Mouse (Mus musculus) myocyte (in vitro differentiated cells): ENCODE results near the gene Alkal2. TPM values are rescaled to one million over a fixed set of nuclear protein-coding genes. Genes with fewer than 3 reads are reported as not detected.

Experiments used
- H3K27me3 ChIP-seq: one replicate; pipeline ENCODE4 v1.6.1; 2011; ENCODE audit not compliant: control insufficient read depth, insufficient read depth, insufficient read length
- H3K36me3 ChIP-seq: one replicate; pipeline ENCODE4 v1.6.1; 2011; ENCODE audit not compliant: control insufficient read depth, insufficient read depth
- H3K4me2 ChIP-seq: one replicate; pipeline ENCODE4 v1.6.1; 2011; ENCODE audit warnings: low read depth, control low read depth
- H3K4me3 ChIP-seq: one replicate; pipeline ENCODE4 v1.5.1; 2011; ENCODE audit warnings: mild to moderate bottlenecking, control low read depth, moderate library complexity
- H3K79me2 ChIP-seq: one replicate; pipeline ENCODE4 v1.6.1; 2011; ENCODE audit not compliant: control insufficient read depth, insufficient read depth
- H3ac ChIP-seq: one replicate; pipeline ENCODE4 v1.6.1; 2011; ENCODE audit not compliant: control insufficient read depth, insufficient read length
- CEBPB ChIP-seq: IDR thresholded peaks from 2 replicates; pipeline ENCODE4 v1.6.1; 2011; ENCODE audit warnings: mild to moderate bottlenecking, moderate library complexity; ENCODE audit not compliant: poor library complexity, insufficient read depth, severe bottlenecking
- E2F4 ChIP-seq: IDR thresholded peaks from one replicate; pipeline ENCODE4 v1.6.1; 2011; ENCODE audit warnings: mild to moderate bottlenecking, control low read depth, moderate library complexity; ENCODE audit not compliant: insufficient read depth
- MAX ChIP-seq: IDR thresholded peaks from one replicate; pipeline ENCODE4 v1.6.1; 2011; ENCODE audit warnings: low read depth, mild to moderate bottlenecking, control low read depth
- MYOD1 ChIP-seq, 3 experiments: IDR thresholded peaks; one replicate each; pipeline ENCODE4 v1.6.1; 2011; ENCODE audit warnings: control low read depth in 2 of 3, low read depth in 2 of 3, mild to moderate bottlenecking in 2 of 3, moderate library complexity in 1 of 3; ENCODE audit not compliant: insufficient read length in 2 of 3, control insufficient read depth in 1 of 3
- MYOG ChIP-seq, 3 experiments: IDR thresholded peaks; one replicate each; pipeline ENCODE4 v1.6.1; 2011; ENCODE audit warnings: control low read depth in 2 of 3, low read depth in 2 of 3, mild to moderate bottlenecking in 2 of 3; ENCODE audit not compliant: insufficient read length in 2 of 3, control insufficient read depth in 1 of 3, insufficient read depth in 1 of 3
- POLR2A ChIP-seq: IDR thresholded peaks from one replicate; pipeline ENCODE4 v1.6.1; 2011; ENCODE audit warnings: low read depth, mild to moderate bottlenecking, control low read depth, moderate library complexity; ENCODE audit not compliant: insufficient read length
- POLR2AphosphoS2 ChIP-seq: IDR thresholded peaks from one replicate; pipeline ENCODE4 v1.6.1; 2011; ENCODE audit warnings: low read depth, control low read depth; ENCODE audit not compliant: insufficient read length
- REST ChIP-seq: IDR thresholded peaks from one replicate; pipeline ENCODE4 v1.6.1; 2011; ENCODE audit warnings: mild to moderate bottlenecking, control low read depth, moderate library complexity; ENCODE audit not compliant: insufficient read depth, insufficient read length
- SRF ChIP-seq: IDR thresholded peaks from one replicate; pipeline ENCODE4 v1.6.1; 2011; ENCODE audit warnings: low read depth; ENCODE audit not compliant: control insufficient read depth, insufficient read length
- TCF12 ChIP-seq: IDR thresholded peaks from one replicate; pipeline ENCODE4 v1.6.1; 2011; ENCODE audit warnings: mild to moderate bottlenecking, control low read depth; ENCODE audit not compliant: poor library complexity, insufficient read depth, severe bottlenecking
- TCF3 ChIP-seq: IDR thresholded peaks from one replicate; pipeline ENCODE4 v1.6.1; 2011; ENCODE audit warnings: low read depth, control low read depth; ENCODE audit not compliant: insufficient read length
- USF1 ChIP-seq: IDR thresholded peaks from one replicate; pipeline ENCODE4 v1.6.1; 2011; ENCODE audit warnings: low read depth, mild to moderate bottlenecking, control low read depth, moderate library complexity
- polyA plus RNA-seq: library from polyadenylated mRNA; unstranded; fragments of >200 nt; fragmentation: generic; extraction: Trizol; gene quantifications from one replicate; pipeline ENCODE4 v1.2.1, GENCODE M21; 2012; ENCODE audit warnings: missing spikeins

Gene Alkal2
- polyA plus RNA-seq, 1 experiment: not detected

DNA sequence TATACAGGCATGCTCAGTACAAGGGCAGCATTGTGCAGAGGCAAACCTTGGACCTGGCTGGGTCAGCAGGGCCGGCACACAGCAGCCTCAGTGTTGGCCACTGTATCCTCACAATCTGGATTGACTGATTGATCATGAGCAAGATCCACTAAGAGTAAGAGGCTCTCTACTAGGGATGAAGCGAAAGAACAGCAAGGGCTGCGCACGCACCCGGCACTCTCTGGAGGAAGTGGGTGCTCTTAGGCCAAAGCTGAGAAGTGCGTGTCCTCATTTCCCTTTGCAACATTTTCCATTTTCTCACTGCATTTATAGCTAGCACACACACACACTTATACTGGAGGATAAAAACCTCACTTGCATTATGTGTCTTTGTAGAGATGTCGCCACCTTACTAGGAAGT, 7.3 kb downstream of the Alkal2 start:
- Histone ChIP-seq H3K4me2 (no peak overlapping the region), H3K36me3 (no peaks in the 10 kb centered on the region), H3K27me3 (peaks cover 5% of the 10 kb centered on the region), H3ac (no peak overlapping the region), H3K79me2 (no peaks in the 10 kb centered on the region), H3K4me3 (no peak overlapping the region)
- TF ChIP-seq USF1: no peak
- TF ChIP-seq SRF: no peak
- no peak for TF ChIP-seq POLR2A
- no peak for TF ChIP-seq TCF3
- no peak for TF ChIP-seq MYOG (IDR thresholded peaks at IDR 0.05; ENCODE audit: control insufficient read depth in 1 of 3, insufficient read depth in 1 of 3, insufficient read length in 2 of 3, low read depth in 2 of 3)
- no peak for TF ChIP-seq CEBPB
- TF ChIP-seq TCF12: no peak
- TF ChIP-seq MYOD1 (IDR thresholded peaks at IDR 0.05; ENCODE audit: control insufficient read depth in 1 of 3, insufficient read length in 2 of 3, low read depth in 2 of 3): no peak
- no peak for TF ChIP-seq REST

DNA sequence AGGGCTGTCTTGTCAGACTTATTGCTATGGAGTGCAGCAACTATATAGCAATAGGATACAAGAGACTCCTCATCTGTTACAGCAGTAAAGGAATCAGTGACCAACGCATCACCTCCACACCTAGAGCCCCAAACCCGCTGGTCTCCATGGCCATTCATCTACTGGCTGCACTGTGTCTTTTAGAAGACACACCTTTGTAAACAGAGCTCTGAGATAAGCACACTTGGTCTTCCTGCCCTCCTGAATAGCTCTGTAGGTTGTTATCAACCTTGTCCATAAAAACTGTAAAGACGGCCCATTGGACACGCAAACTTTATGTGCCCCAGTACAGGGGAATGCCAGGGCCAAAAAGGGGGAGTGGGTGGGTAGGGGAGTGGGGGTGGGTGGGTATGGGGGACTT, 12.9 kb downstream of the Alkal2 start:
- TF ChIP-seq POLR2AphosphoS2: no peak
- no peak for TF ChIP-seq TCF12
- no peak for TF ChIP-seq MYOG (IDR thresholded peaks at IDR 0.05; ENCODE audit: control insufficient read depth in 1 of 3, insufficient read depth in 1 of 3, insufficient read length in 2 of 3, low read depth in 2 of 3)
- no peak for TF ChIP-seq MYOD1 (IDR thresholded peaks at IDR 0.05; ENCODE audit: control insufficient read depth in 1 of 3, insufficient read length in 2 of 3, low read depth in 2 of 3)
- no peak for TF ChIP-seq TCF3
- TF ChIP-seq REST: no peak
- TF ChIP-seq POLR2A: no peak
- H3K36me3 ChIP-seq: no peaks in the 10 kb centered on the region
- no peaks in the 10 kb centered on the region for H3K27me3 ChIP-seq
- no peak overlapping the region for H3K4me3 ChIP-seq
- no peak overlapping the region for H3ac ChIP-seq
- H3K79me2 ChIP-seq: no peaks in the 10 kb centered on the region
- no peak overlapping the region for H3K4me2 ChIP-seq

DNA sequence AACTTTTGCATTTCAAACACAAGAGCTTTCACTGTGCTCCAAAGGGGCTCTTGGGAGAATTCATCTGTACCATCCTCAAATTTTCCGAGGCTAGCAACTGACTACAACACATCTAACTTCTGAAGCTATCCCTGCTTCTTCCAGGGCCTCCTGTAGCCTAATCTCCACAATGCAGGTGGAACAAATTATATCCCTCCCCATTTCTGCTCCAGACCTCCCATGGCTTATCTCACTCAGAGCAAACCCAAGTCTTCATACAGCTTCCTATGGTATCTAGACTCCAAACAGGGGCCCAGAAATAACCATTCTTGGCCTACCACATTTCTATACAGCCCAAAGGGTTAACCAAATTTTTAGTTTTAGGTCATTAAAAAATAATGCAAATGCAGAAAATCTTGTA, 24.5 kb downstream of the Alkal2 start:
- Histone ChIP-seq H3K79me2 (peaks cover 44% of the 10 kb centered on the region), H3K27me3 (no peaks in the 10 kb centered on the region), H3K4me2 (no peak overlapping the region), H3K36me3 (no peaks in the 10 kb centered on the region), H3K4me3 (no peak overlapping the region), H3ac (no peak overlapping the region)
- TF ChIP-seq POLR2A: no peak
- no peak for TF ChIP-seq REST
- TF ChIP-seq SRF: no peak
- no peak for TF ChIP-seq E2F4
- TF ChIP-seq POLR2AphosphoS2: no peak
- TF ChIP-seq MYOG (IDR thresholded peaks at IDR 0.05; ENCODE audit: control insufficient read depth in 1 of 3, insufficient read depth in 1 of 3, insufficient read length in 2 of 3, low read depth in 2 of 3): no peak
- no peak for TF ChIP-seq CEBPB
- TF ChIP-seq USF1: no peak
- TF ChIP-seq TCF12: no peak
- no peak for TF ChIP-seq MYOD1 (IDR thresholded peaks at IDR 0.05; ENCODE audit: control insufficient read depth in 1 of 3, insufficient read length in 2 of 3, low read depth in 2 of 3)
- TF ChIP-seq TCF3: no peak

DNA sequence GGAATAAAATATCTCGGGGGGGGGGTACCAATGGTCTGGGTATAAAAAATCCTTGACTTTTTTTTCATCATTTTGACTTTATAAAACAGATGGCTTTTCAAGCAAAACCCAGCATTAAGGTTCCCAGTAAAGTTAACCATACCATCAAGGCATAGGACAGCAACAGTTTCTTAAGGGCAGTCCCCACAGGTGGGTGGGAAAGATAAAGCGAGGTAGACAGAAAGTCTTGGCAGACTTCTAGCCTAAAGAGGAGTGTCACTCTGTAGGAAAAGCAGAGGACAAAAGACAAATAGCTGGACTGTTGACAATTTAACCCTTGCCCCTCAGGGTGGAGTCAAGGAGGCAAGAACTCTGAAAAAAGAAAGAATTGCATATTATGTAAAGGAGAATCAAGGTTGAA, 25.8 kb downstream of the Alkal2 start:
- Histone ChIP-seq H3ac (no peak overlapping the region), H3K4me3 (no peak overlapping the region), H3K27me3 (no peaks in the 10 kb centered on the region), H3K36me3 (no peaks in the 10 kb centered on the region), H3K79me2 (peaks cover 44% of the 10 kb centered on the region), H3K4me2 (no peak overlapping the region)
- TF ChIP-seq POLR2A: no peak
- no peak for TF ChIP-seq TCF12
- no peak for TF ChIP-seq REST
- no peak for TF ChIP-seq MYOD1 (IDR thresholded peaks at IDR 0.05; ENCODE audit: control insufficient read depth in 1 of 3, insufficient read length in 2 of 3, low read depth in 2 of 3)
- TF ChIP-seq POLR2AphosphoS2: no peak
- TF ChIP-seq MYOG (IDR thresholded peaks at IDR 0.05; ENCODE audit: control insufficient read depth in 1 of 3, insufficient read depth in 1 of 3, insufficient read length in 2 of 3, low read depth in 2 of 3): no peak
- TF ChIP-seq MAX: no peak
- TF ChIP-seq TCF3: no peak
- TF ChIP-seq CEBPB: no peak
- TF ChIP-seq SRF: no peak
- TF ChIP-seq E2F4: no peak
- no peak for TF ChIP-seq USF1

DNA sequence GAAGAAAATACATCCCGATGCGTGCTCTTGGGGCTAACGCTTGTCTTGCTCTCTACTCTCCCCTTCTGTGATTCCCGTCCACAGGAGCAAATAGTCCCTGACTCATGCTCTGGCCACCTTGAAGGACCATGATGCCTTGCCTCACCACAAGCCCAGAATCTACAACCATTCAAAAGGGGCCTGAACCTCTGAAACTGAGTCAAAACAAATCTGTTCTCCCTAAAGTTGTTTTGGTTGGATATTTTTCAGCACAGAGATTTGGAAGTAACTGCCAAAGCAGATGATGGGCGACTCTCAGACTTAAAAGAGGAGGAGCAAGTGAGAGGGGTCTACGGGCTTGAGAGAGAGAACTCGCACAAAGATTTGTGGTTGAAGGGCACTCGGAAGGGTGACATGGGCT, 26.7 kb downstream of the Alkal2 start:
- peak overlapping the region; percentile 95 for H3K4me3 ChIP-seq
- H3K36me3 ChIP-seq: no peaks in the 10 kb centered on the region
- no peak for TF ChIP-seq MYOD1 (IDR thresholded peaks at IDR 0.05; ENCODE audit: control insufficient read depth in 1 of 3, insufficient read length in 2 of 3, low read depth in 2 of 3)
- TF ChIP-seq CEBPB: no peak
- TF ChIP-seq USF1: no peak
- no peak for TF ChIP-seq MAX
- TF ChIP-seq E2F4: no peak
- TF ChIP-seq REST: no peak
- no peak for TF ChIP-seq POLR2A
- no peak for TF ChIP-seq POLR2AphosphoS2
- TF ChIP-seq SRF: no peak
- TF ChIP-seq TCF3: no peak
- no peak for TF ChIP-seq TCF12
- TF ChIP-seq MYOG (IDR thresholded peaks at IDR 0.05; ENCODE audit: control insufficient read depth in 1 of 3, insufficient read depth in 1 of 3, insufficient read length in 2 of 3, low read depth in 2 of 3): no peak
- no peaks in the 10 kb centered on the region for H3K27me3 ChIP-seq
- peak overlapping the region; percentile 6 for H3ac ChIP-seq
- H3K4me2 ChIP-seq: peak overlapping the region; percentile 89
- peaks cover 44% of the 10 kb centered on the region for H3K79me2 ChIP-seq
